Mouse (Mus musculus): ENCODE data around the gene Pick1.
"Not testable (repeated sequence)": the region's sequence is repeated elsewhere in the genome, so short reads cannot be mapped to it uniquely, and the experiment has no call there.

The Pick1 gene

DNA sequence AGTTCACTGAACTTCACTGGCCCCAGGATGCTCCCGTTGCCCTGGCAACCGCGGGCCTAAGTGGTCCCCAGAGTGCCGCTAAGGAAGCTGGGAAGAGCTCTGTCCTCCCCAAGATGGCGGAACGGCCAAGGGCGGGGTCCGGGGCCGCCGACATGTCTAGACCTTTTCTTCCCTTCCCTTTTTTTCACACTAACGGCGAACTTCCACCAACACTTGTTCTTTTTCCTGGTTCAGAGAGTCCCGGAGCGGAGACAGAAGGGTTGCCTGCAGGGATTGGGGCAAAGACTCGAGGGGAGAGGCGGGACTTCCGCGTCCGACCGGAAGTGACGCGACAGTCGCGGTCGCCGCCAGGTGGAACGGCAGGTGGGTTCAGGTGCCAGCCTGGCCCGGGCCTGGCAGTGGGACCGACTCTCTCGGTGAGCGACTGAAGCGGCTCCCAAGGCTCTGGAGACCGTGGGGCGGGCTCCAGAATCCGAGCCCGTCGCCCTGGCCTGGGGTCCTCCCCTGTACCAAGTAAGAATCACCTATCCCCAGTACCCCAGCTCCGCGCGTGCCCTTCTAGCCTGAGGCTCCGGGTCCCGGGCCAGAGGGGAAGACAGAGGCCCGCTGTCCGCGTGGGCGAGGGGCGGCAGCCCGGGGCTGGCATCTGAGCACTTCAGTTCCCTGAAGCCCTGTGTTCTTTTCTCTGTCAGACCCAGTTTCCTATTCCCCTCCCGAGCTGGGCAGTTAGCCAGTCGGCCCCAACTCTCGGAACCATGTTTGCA is at the start of gene Pick1, which contains the start of gene Gm49486:
TSS of gene Pick1 (plus strand) at position 116 of the 764 bp plus-strand sequence.
TSS of gene Gm49486 (plus strand) at position 334 of the 764 bp plus-strand sequence.
- peak; percentile 92 for DNase-seq

GRCm38 (mm10) chr15:79185213-79185612 is 43.8 kb upstream of the Pick1 start:
- DNase-seq: no peak

DNA sequence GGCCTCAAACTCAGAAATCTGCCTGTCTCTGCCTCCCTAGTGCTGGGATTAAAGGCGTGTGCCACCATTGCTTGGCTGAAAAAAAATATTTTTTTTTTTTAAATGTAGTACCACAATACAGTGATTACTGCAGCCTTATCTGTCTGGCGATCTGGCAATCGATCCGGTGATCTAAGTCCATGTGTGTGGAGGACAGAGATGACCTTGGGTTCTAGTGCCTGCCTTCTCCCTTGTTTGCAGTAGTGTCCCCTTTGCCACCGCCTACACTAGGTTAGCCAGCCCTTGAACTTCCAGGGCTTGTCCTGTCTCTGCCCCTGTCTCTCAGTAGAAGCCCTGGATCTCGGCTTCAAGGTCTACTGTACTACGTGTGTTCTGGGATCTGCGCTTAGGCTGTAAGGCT is 41.2 kb upstream of the Pick1 start:
- no peak for DNase-seq

DNA sequence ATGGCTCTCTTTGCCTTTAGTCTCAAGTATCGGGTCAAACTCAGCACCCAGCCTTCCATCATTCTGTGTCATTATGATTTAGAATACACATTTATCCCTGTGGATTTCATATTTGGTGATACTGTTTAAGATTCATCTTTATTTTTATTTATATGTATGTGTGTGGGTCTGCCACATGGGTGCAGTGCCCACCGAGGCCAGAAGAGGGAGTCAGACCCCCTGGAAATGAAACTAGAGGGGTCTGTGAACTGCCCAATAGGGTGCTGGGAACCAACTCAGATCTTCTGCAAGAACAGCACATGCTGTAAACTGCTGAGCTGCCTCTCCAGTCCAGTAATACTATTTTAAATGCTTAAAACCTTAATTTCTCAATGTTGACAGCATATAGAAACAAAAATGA is 37.5 kb upstream of the Pick1 start:
- DNase-seq: no peak

- no peak for DNase-seq
These were observed 36.5 kb upstream of the Pick1 start for GRCm38 (mm10) chr15:79192450-79192849.

GRCm38 (mm10) chr15:79192885-79193845 is 35.8 kb upstream of the Pick1 start:
- DNase-seq: no peak

GRCm38 (mm10) chr15:79194048-79194447 is 34.9 kb upstream of the Pick1 start:
- no peak for DNase-seq

DNA sequence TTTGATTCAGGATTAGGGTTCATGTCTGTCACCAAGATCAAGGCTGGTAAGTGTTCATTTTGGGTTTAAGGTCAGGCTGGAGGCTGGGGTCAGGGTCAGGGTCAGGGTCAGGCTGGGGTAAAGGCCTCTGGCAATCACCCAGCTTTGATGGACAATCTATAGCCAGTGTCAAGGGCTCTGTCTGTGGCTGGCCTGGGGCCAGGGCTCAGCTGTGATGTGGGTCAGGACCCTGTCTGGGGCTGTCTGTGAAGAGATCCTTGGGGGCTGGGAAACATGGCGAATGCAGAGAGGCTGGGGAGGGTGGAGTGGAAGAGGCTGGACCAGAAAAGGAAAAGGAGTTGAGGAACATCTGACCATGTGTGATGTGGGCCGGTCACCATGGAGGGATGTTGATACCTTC is 34.0 kb upstream of the Pick1 start:
- DNase-seq: no peak

GRCm38 (mm10) chr15:79195492-79195891 is 33.5 kb upstream of the Pick1 start:
- no peak for DNase-seq

DNA sequence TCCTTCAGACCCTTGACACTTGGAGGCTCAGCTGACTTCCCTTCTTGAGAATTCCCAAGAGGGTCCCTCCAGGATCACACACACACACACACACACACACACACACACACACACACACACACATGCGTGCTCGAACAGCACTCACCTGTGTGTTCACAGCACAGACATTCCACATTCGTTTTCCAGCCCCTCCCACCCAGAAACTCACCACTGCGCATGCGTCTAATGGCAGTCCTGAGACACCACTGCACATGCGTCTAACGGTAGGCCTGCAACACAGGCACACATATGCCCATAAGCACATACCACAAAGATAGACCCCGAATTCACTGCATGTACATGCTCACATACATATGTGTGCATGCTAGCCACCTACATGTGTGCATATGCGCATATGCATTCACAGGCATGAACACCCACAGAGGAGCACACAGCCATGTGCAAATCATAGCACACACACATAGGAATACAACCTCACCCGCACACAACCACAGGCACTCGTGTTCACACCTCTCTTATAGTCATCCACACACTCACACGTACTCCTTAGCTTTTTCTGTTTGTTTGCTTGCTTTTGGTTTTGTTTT is 29.5 kb upstream of the Pick1 start:
- no peak for DNase-seq

DNA sequence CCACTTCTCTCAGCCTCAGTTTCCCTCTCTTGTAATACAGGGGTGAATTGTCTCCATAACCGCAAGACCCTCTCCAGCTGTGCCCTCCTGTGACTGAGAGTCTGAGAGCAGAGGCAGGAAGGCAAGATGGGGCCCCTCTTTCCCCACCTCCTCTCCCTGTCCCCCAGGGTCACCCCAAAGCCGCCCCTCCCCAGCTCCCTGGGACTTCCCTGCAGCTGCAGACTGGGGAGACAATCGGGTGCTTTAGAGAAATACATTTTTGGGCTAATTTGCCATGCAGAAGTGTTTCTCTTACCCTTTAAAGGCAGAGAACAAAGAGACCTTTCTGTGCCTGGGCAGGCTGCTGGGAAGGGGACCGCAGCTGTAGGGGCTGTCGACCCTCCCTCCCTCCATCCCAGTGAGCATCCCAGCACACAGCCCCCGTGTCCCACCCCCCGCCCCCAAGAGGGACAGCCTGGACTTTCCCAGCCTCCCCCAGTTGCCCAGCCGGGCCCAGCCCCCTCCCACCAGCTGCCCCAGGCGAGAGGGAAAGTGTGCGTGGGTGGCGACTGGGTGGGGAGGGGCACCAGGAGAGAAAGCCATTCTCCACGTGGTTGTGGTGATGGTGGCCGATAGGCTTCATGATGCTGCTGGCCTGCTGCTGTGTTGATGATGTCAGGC is 27.4 kb upstream of the Pick1 start:
- peak; percentile 30 for DNase-seq

GRCm38 (mm10) chr15:79202575-79202974 is 26.4 kb upstream of the Pick1 start:
- no peak for DNase-seq

- DNase-seq: no peak
These were observed 20.8 kb upstream of the Pick1 start for GRCm38 (mm10) chr15:79208211-79208610.

- peak; percentile 64 for DNase-seq
These were observed 20.1 kb upstream of the Pick1 start for GRCm38 (mm10) chr15:79208758-79209439.

- no peak for DNase-seq
These were observed 18.6 kb upstream of the Pick1 start for GRCm38 (mm10) chr15:79210357-79210756.

DNA sequence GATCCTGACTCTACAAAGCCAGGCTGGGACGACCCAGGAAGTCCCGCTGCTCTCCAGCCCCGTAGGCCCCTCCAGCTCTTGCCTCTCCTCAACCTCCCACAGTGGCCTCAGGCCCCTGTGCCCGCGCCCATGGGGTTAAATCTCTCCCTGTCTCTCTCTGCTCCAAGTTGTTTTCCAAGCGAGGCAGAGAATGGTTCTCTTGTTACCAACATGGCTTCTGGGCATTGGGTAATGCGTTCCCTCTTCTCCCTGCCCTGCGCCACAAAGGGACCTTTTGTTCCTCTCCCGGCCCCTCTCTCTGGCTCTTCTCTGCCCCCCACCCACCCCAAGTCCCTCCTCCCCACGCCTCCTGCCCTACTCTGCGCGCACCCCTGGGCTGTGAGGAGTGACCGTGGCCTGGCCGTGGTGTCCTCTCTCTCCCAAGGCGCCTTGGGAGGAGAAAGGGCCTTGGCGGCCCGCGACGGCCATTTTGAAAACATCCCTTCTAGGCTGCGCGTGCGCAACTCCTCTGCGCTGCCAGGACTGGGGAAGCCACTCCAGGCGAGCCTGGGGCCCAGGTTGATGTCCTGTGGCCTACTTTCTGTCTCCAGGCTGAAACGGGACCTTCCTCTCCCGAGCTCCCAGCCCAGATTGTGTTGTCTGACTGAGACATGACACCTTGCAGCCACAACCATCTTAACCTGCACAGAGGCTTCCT is 16.1 kb upstream of the Pick1 start:
- DNase-seq: no peak

DNA sequence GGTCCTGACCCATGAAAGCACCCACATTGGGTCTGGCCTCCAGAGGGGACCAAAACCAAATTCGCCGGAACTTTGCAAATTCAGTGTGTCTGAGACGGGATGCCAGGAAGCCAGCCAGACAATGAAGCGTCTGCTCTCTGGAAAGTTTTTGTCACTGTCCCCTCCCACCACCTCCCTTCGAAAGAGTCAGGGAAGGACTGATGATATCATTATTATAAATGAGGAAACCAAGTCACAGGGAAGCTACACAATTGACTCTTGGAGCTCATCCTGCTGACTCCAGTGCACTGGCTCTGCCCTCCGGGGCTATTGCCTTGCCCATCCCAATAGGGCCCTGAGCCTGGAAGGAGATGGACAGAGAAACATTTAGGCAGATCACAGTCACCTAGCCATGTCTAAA is 15.4 kb upstream of the Pick1 start:
- DNase-seq: no peak

DNA sequence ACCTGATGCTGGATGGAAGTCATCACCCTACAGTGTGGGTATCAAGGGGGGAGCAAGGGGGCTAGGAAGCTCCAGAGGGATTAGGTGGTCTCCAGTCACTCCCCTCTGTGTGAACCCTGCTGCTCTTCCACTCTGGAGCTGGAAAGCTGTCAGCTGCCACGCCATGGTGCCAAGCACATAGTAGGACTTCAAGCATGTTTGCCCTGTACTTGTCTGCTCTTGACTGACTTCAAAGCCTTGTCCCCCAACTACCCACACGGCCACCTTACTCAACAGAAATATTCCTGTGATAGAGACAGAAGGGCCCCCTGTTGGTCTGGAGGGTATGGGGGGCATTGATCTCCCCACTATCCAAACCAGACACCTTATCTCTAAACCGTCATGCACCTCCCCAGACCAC is 12.8 kb upstream of the Pick1 start:
- DNase-seq: no peak

DNA sequence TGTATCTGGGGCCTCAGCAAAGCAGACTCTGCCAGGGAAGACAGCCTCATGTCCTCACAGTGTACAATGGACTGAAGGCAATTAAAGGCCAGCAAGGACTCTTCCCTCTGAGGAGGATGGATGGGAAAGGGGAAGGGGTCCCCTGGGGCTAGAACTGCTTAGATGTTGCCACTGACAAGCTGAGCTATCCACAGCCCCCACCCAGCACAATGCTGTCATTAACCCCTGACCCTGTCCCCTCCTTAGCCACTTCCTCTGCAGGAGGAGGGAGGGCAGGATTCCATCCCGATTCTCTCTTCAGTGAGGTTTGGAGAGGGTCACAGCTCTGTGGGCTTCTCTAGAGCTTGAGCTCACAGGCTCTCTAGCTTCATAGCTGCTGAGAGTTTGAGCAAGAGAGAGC is 9.4 kb upstream of the Pick1 start:
- DNase-seq: no peak

DNA sequence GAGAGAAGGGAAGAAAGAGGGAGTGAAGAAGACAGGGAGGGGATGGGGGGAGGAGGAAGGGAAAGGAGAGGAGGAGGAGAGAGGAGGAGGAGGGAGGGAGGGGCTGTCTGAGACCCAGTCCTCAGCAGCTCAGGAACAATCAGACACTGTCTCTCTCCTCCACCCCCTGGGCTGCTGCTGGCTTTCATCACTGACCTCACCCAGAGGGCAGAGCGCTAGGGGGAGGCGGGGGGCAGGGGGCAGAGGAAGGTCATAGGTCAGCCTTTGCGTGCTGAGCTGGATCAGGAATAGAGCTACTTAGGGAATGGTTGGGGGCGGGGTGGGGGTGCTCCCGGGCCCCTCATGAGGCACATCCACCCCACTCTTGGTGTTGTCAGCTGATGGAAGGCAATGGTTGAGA is 5.3 kb upstream of the Pick1 start:
- no peak for DNase-seq

DNA sequence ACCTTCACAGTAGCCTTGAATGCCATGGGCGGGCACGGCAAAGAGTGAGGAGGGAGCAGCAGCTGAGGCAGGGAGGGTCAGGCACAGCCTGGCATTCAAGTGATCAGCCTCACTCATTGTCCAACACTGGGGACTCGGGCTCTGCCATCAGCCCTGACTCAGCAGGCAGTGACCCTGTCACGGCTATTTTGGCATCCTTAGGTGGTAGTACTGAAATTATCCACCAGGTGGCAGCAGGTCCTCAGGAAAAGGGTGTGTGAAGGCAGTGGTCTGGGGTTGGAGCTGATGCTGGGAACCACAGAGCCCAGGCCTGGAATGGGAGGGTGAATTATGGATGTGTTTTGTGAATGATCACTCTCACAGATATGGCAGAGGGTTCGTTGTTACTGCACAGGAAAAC is 4.3 kb upstream of the Pick1 start:
- peak; percentile 85 for DNase-seq

- DNase-seq: not testable (repeated sequence)
These were observed 3.2 kb upstream of the Pick1 start for GRCm38 (mm10) chr15:79225780-79226179.

Data from thymus, postnatal 4 days (tissue).